Mouse (Mus musculus): Measurements from ENCODE around the gene Hacd2.

Gene Hacd2

DNA sequence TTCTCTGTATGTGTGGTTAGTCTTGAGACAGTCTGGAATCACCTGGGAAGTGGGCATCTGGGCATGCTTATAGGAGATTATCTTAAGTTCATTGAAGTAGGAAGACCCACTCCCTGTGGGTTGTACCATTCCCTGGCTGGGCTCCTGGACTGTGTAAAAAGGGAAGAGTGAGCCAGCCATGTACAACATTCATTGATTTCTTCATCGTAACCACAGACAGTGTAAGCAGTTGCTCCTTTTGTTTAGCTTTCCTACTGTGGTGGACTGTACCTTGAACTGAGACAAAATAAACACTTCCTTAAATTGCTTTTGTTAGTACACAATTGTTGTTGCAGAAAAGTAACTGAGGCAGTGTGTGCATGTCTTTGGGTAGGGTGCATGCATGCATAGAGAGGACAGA lies 33.6 kb downstream of the Hacd2 start:
- no peak for DNase-seq

- DNase-seq, result peak; percentile 57 to 73
These were observed 34.1 kb downstream of the Hacd2 start for GRCm38 (mm10) chr16:35056306-35056705.

GRCm38 (mm10) chr16:35056786-35057185 lies 34.6 kb downstream of the Hacd2 start:
- no peak for DNase-seq

DNA sequence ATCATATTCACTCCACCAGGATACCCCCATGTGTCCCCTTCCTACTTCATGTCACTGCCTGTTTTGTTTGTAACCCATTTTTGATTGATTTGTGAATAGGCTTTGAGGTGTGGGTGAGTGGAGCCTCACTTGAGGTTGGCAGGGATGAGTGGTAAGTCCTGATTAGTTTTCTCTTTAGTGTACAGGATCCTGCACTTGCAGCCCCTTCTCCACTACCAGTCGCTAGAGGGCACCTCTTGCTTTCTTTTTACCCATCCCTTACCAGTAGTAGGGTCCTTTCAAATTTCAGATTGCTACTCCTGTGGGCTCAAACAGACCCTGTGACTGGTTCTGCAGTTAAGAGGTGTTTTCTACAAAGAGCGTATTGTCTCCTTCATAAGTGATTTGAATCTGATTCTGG lies 38.8 kb downstream of the Hacd2 start:
- DNase-seq, result peak; percentile 48 to 54

- no peak for DNase-seq
These were observed 43.5 kb downstream of the Hacd2 start for GRCm38 (mm10) chr16:35065724-35066123.

- no peak for DNase-seq
These were observed 44.9 kb downstream of the Hacd2 start for GRCm38 (mm10) chr16:35067095-35067494.

DNA sequence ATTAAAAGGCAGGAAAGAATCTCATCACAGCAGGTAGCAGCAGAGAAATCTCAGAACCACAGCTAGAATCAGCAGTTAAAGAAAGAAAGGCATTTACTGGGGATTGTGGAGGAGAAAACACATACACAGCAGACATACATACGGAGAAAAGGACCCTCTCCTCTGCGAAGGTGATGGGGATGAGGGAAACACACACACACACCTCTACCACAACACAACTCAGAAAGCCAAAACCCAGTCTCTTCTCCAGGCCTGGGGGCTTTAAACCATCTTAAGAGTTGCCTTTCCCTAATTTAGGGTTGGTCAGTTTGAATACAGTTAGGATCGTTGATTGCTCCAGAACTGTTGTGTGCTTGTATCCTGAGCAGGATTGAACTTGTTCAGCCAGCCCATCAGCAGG lies 45.4 kb downstream of the Hacd2 start:
- DNase-seq, result no peak

DNA sequence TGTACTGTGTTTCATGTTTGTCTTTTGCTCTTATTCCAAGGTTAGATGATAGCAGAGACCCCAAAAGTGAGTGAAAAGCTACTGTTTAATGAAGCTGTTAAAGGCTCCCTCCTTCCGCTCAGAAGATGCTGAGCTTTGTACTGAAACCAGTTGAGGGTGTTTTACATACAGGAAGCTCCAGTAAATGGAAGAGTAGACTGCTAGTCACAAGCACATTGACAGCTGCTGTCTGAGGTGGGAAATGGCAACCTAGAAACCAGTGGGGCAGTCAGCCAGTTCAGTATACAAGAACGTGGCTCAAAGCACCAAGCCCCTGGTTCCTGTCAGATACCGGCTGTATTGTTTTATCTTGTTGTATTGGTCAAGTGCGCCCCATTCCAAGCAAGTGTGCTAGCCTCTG lies 46.7 kb downstream of the Hacd2 start:
- no peak for DNase-seq

DNA sequence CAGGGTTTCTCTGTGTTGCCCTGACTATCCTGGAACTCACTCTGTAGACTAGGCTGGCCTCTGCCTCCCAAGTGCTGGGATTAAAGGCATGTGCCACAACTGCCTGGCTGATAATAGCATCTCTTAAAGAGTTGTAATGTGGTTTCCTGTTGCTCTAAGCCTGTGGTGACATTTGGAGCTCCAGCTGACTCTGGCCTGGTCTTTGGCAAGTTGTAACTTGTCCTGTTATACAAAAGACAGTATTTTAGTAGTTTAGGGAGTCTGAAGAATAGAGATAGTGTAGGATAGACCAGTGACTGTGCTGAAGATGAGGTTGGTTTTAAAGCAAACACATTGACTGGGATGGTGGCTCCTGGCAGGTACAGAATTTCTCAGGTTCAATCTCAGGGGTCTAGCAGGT lies 52.2 kb downstream of the Hacd2 start:
- no peak for DNase-seq

GRCm38 (mm10) chr16:35075643-35076042 lies 53.4 kb downstream of the Hacd2 start:
- DNase-seq, result no peak

DNA sequence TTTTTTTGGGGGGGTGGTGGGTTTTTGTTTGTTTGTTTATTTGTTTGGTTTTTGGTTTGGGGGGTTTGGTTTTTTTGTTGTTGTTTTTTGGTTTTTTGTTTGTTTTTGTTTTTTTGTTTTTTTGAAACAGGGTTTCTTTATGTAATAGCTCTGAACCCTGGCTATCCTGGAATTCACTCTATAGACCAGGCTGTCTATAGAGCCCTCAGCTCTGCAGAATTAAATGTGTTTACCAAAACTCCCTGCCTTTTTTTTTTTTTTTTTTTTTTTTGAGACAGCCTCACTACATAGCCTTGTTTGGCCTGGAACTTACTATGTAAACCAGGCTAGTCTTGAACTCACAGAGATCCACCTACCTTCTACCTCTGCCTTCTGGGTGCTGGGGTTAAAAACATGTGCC lies 71.3 kb downstream of the Hacd2 start:
- DNase-seq, result no peak

- no peak for DNase-seq
These were observed 75.8 kb downstream of the Hacd2 start for GRCm38 (mm10) chr16:35097870-35098530.

GRCm38 (mm10) chr16:35101751-35102420 lies 79.7 kb downstream of the Hacd2 start:
- DNase-seq, result no peak

GRCm38 (mm10) chr16:35102866-35103620 lies 80.8 kb downstream of the Hacd2 start:
- no peak for DNase-seq

GRCm38 (mm10) chr16:35107985-35108384 lies 85.8 kb downstream of the Hacd2 start:
- DNase-seq, result no peak

DNA sequence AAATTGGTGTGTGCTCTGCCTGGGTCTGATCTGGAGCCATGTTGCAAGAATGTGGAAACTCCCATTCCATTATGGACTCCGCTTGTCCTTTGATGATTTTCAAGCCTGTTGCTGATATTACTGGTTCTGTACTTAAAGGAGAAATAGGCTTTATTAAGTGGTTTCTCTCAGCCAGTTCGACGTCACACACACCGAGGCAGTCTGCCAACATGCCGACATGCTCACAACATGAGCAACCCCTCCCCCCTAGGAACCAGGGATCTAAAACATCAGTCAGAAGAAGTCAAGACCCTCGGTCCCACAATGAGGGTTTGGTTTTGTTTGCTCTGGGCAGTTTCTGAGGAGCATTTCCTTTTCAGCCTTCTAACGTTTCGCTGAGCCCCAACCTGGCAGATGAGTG lies 86.9 kb downstream of the Hacd2 start:
- DNase-seq, result peak in 1 of 2 experiments; percentile 18

DNA sequence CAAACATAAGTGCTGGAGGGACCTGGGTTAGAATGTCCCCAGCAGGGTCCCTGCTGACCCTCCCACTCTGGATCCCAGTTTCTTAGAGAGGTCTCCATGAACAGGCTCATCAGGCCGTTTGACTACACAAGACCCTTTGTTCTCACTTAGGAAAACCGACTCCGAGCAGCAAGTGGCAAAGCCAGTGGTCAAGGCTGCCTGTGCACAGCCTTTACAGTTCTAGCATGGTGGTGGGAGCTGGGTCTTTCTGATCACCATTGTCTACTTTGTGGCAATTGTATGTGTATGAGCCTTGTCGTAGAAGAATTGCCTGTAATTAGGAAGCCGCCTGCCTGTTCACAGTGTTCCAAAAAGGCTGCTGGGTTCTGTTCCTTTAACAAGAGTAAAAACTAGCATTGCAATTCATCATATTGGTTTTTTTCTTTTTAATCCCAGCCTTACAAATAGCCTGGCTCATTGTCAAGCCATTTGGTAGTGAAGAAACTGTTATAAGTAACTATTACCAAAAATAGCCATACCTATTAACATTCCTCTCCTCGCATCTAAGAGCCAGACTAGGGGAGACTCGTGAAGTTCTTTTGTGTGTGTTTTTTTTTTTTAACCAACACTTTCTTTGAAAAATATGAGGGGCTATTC lies 87.5 kb downstream of the Hacd2 start:
- no peak for DNase-seq

DNA sequence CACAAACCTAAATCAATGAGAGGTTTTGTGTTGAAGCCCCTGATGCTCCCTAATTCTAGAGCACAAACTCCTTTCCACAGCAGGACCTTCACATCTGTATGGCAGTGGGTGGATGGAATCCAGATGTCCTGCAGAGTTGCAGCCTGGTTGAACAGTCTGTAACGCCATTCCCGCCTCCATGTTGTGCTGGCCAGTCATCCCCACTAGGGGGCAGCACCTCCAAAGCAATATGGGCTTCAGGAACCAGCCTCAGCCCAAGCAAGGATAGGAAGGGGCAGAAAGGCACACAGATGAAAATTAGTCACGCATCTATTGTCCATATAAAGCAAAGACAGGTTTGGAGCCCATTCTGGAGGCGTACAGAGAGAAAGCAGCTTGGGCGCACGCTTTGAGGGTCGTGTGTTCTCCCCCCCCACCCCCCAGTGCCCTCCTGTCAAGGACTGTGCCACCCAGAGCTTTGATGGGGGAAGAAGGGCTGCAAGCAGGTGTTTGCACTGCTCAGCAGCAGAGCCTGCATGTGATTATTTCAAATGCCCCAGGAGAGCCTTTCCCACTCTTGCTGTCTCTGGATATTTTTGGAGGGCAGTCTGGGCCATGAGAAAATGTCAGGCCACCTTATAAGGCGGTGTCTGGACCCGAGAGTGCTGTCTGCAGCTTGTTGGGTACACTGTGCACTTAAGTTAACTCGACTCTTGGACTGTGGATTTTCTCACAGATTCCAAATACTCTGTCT lies 88.3 kb downstream of the Hacd2 start:
- peak; percentile 94 to 95 for DNase-seq

GRCm38 (mm10) chr16:35111143-35111620 lies 89.0 kb downstream of the Hacd2 start:
- DNase-seq, result peak; percentile 58 to 81

DNA sequence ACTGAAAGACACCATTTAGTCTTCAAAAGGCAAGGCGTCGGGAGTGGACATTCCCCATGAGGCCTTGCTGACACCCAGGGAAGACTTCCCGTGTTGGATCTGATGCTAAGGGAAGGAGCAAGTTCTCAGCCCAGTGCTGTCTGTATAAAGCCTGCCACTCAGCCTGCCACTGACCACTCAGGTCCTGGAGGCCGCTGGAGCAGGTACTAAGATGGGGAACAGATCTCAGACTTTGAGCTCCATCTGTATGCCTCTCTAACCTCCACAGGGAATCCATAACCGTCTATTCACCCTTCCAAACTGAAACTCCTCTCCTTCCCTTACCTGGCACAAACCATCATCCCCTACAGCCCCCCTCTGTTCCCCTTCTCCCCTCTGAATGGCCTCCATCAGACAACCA lies 91.3 kb downstream of the Hacd2 start:
- no peak for DNase-seq

GRCm38 (mm10) chr16:35116328-35116956 lies 94.2 kb downstream of the Hacd2 start:
- DNase-seq, result no peak

GRCm38 (mm10) chr16:35117436-35117835 lies 95.2 kb downstream of the Hacd2 start:
- no peak for DNase-seq
